Mouse (Mus musculus): ENCODE measurements around the gene Bivm.
A peak's percentile ranks its signal among the peaks of the same experiment; 100 is the strongest.

The Bivm gene

GRCm38 (mm10) chr1:44118239-44119054 is at the start of gene Bivm, which contains the start of gene Kdelc1:
Bivm (plus strand) TSS chr1:44118957.
Kdelc1 (minus strand) TSS chr1:44118808.
- DNase-seq (ENCODE audit: extremely low read depth, low read depth), result peak; percentile 96

- peak; percentile 49 for DNase-seq (ENCODE audit: extremely low read depth, low read depth)
Measured at GRCm38 (mm10) chr1:44101448-44102225, 17.1 kb upstream of the Bivm start.

GRCm38 (mm10) chr1:44102259-44102717 is 16.5 kb upstream of the Bivm start, which contains the start of gene Tex30:
Tex30 (minus strand) TSS chr1:44102441.
- DNase-seq (ENCODE audit: extremely low read depth, low read depth), result peak; percentile 86

- DNase-seq (ENCODE audit: extremely low read depth, low read depth), result peak; percentile 8
Measured at GRCm38 (mm10) chr1:44102939-44103338, 15.8 kb upstream of the Bivm start.

GRCm38 (mm10) chr1:44117571-44117970 is 1.2 kb upstream of the Bivm start:
- DNase-seq (ENCODE audit: extremely low read depth, low read depth), result peak; percentile 32

- DNase-seq (ENCODE audit: extremely low read depth, low read depth), result peak; percentile 62
Measured at GRCm38 (mm10) chr1:44119201-44120073, 680 bp downstream of the Bivm start.

GRCm38 (mm10) chr1:44120074-44120406 is 1.3 kb downstream of the Bivm start:
- DNase-seq (ENCODE audit: extremely low read depth, low read depth), result no peak

- peak; percentile 9 for DNase-seq (ENCODE audit: extremely low read depth, low read depth)
Measured at GRCm38 (mm10) chr1:44122256-44122655, 3.5 kb downstream of the Bivm start.

- DNase-seq (ENCODE audit: extremely low read depth, low read depth), result peak; percentile 20
Measured at GRCm38 (mm10) chr1:44125590-44125989, 6.8 kb downstream of the Bivm start.

- no peak for DNase-seq (ENCODE audit: extremely low read depth, low read depth)
Measured at GRCm38 (mm10) chr1:44129929-44130581, 11.3 kb downstream of the Bivm start.

- peak; percentile 70 for DNase-seq (ENCODE audit: extremely low read depth, low read depth)
Measured at GRCm38 (mm10) chr1:44140232-44140631, 21.5 kb downstream of the Bivm start.

GRCm38 (mm10) chr1:44142747-44143146 is 24.0 kb downstream of the Bivm start:
- no peak for DNase-seq (ENCODE audit: extremely low read depth, low read depth)

- peak; percentile 92 for DNase-seq (ENCODE audit: extremely low read depth, low read depth)
Measured at GRCm38 (mm10) chr1:44147563-44148381, 29.0 kb downstream of the Bivm start, which contains the start of gene Ercc5. Ercc5 (plus strand) TSS chr1:44147744.

- peak; percentile 29 for DNase-seq (ENCODE audit: extremely low read depth, low read depth)
Measured at GRCm38 (mm10) chr1:44148706-44149105, 29.9 kb downstream of the Bivm start.

- DNase-seq (ENCODE audit: extremely low read depth, low read depth), result peak; percentile 26
Measured at GRCm38 (mm10) chr1:44155287-44155686, 36.5 kb downstream of the Bivm start.

- no peak for DNase-seq (ENCODE audit: extremely low read depth, low read depth)
Measured at GRCm38 (mm10) chr1:44158317-44158716, 39.6 kb downstream of the Bivm start.

GRCm38 (mm10) chr1:44161818-44162217 is 43.1 kb downstream of the Bivm start:
- DNase-seq (ENCODE audit: extremely low read depth, low read depth), result no peak

- DNase-seq (ENCODE audit: extremely low read depth, low read depth), result no peak
Measured at GRCm38 (mm10) chr1:44162389-44162788, 43.6 kb downstream of the Bivm start.

GRCm38 (mm10) chr1:44167859-44168383 is 49.2 kb downstream of the Bivm start:
- peak; percentile 11 for DNase-seq (ENCODE audit: extremely low read depth, low read depth)

All from MEL-GATA-1-ER (cell line).